Comparison of ENCODE assay signal across 8 mouse cellular contexts in the genomic region with DNA sequence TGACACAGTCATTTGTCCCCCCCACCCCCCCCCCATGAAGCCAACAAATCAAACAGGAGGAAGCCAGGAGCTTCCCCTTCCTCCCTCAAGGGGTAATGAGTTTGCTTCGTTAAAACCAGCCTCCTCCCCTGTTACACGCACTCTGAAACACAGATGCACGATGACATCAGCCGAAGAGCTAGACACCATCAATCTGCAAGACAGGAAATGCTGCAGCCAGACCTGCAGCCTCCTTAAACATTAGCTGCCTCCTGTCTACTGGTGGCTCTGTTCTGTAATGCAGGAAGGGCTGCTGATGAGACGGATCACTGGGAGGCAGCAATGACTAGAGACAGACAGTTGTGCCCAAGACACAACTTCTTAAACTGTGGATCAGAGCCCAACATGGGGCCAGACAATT.
A peak's percentile ranks its signal among the peaks of the same experiment; 100 is the strongest.
DNase-seq lines count a peak whose midpoint lies in the region; ATAC-seq lines count a peak whose summit lies in the region.

No protein-coding gene starts in this region.

- no peaks in the 10 kb centered on the region for H3K4me1 ChIP-seq in forebrain, embryonic 14.5 days (ENCODE audit: control insufficient read depth, insufficient read depth, low read length)
- no peaks in the 10 kb centered on the region for H3K4me1 ChIP-seq in forebrain, embryonic 11.5 days (replicated peaks; ENCODE audit: control insufficient read depth, insufficient read depth, low read length)
- 0 out of 2 replicates have a peak, but pooled peaks cover under 1% of the 10 kb centered on the region for H3K4me1 ChIP-seq in intestine, embryonic 15.5 days (replicated peaks)

- peak; percentile 55 for DNase-seq in forebrain, embryonic 14.5 days (ENCODE audit: low spot score)
- DNase-seq in forebrain, embryonic 11.5 days (ENCODE audit: low spot score) = no peak
- no peak for DNase-seq in urinary bladder, postnatal 36 days (ENCODE audit: low spot score in 2 of 2)
- no peak for DNase-seq in gastrocnemius, postnatal 10 days
- DNase-seq in layer of hippocampus, adult 8-10 months (ENCODE audit: low spot score in 2 of 2) = no peak

- ATAC-seq in forebrain, embryonic 14.5 days = peak; percentile 67; the same call in 1 of the 2 replicates
- ATAC-seq in forebrain, embryonic 11.5 days (replicated peaks; ENCODE audit: low FRiP score) = no peak
- peak; percentile 99 for ATAC-seq in activated CD4-positive, CD25-positive, alpha-beta regulatory T cell, adult 4 months
- ATAC-seq in intestine, embryonic 15.5 days = peak; percentile 77

- no peak overlapping the region for H3K4me3 ChIP-seq in forebrain, embryonic 14.5 days (ENCODE audit: low read depth, low read length)
- no peak overlapping the region for H3K4me3 ChIP-seq in forebrain, embryonic 11.5 days (ENCODE audit: low read depth, low read length)
- H3K4me3 ChIP-seq in intestine, embryonic 15.5 days (replicated peaks) = no peak overlapping the region
- peak overlapping the region; percentile 3; the same call in 1 of the 2 replicates for H3K4me3 ChIP-seq in macrophage (ENCODE audit: inconsistent target)

- H3K79me2 ChIP-seq in macrophage (ENCODE audit: inconsistent target) = no peaks in the 10 kb centered on the region

- no peaks in the 10 kb centered on the region for H3K27me3 ChIP-seq in forebrain, embryonic 14.5 days (replicated peaks; ENCODE audit: control insufficient read depth, insufficient read depth, low read length)
- no peaks in the 10 kb centered on the region for H3K27me3 ChIP-seq in forebrain, embryonic 11.5 days (ENCODE audit: control insufficient read depth, insufficient read depth, low read length)
- no peaks in the 10 kb centered on the region for H3K27me3 ChIP-seq in intestine, embryonic 15.5 days (replicated peaks)

- H3K4me2 ChIP-seq in forebrain, embryonic 14.5 days (ENCODE audit: low read length) = no peak overlapping the region
- no peak overlapping the region for H3K4me2 ChIP-seq in forebrain, embryonic 11.5 days (ENCODE audit: low read depth, low read length, severe bottlenecking)
- H3K4me2 ChIP-seq in intestine, embryonic 15.5 days (replicated peaks) = no peak overlapping the region

- no peaks in the 10 kb centered on the region for H3K9me3 ChIP-seq in forebrain, embryonic 14.5 days (replicated peaks; ENCODE audit: control insufficient read depth, low read length)
- no peaks in the 10 kb centered on the region for H3K9me3 ChIP-seq in forebrain, embryonic 11.5 days (ENCODE audit: control insufficient read depth, low read length)
- no peaks in the 10 kb centered on the region for H3K9me3 ChIP-seq in intestine, embryonic 15.5 days

- WGBS in forebrain, embryonic 14.5 days = 51% methylated on average over 5 of the region's 5 CpGs
- 72% methylated on average over 5 of the region's 5 CpGs for WGBS in forebrain, embryonic 11.5 days
- 32% methylated on average over 5 of the region's 5 CpGs for WGBS in intestine, embryonic 15.5 days
- WGBS in macrophage (ENCODE audit: missing documents) = 5% methylated on average over 5 of the region's 5 CpGs

- no peak overlapping the region for H3K9ac ChIP-seq in forebrain, embryonic 14.5 days (ENCODE audit: low read length)
- no peak overlapping the region for H3K9ac ChIP-seq in forebrain, embryonic 11.5 days (ENCODE audit: low read length)
- no peak overlapping the region for H3K9ac ChIP-seq in intestine, embryonic 15.5 days

- no peaks in the 10 kb centered on the region for H3K36me3 ChIP-seq in forebrain, embryonic 14.5 days (ENCODE audit: control insufficient read depth, insufficient read depth, low read length)
- no peaks in the 10 kb centered on the region for H3K36me3 ChIP-seq in forebrain, embryonic 11.5 days (ENCODE audit: control insufficient read depth, insufficient read depth, low read length)
- H3K36me3 ChIP-seq in intestine, embryonic 15.5 days = no peaks in the 10 kb centered on the region
- no peaks in the 10 kb centered on the region for H3K36me3 ChIP-seq in macrophage (ENCODE audit: inconsistent target)

- no peak overlapping the region for H3K27ac ChIP-seq in forebrain, embryonic 14.5 days (ENCODE audit: low read depth, low read length)
- no peak overlapping the region for H3K27ac ChIP-seq in forebrain, embryonic 11.5 days (ENCODE audit: low read depth, low read length)
- H3K27ac ChIP-seq in intestine, embryonic 15.5 days = 0 out of 2 replicates have a peak overlapping the region, but pooled peaks have one; percentile 27
- peak overlapping the region; percentile 52 for H3K27ac ChIP-seq in macrophage

Comparison
In these comparisons a context has a peak if more than half of its experiments do, and no peak if none do; other contexts are left out.
1. H3K27ac ChIP-seq: peak in intestine, embryonic 15.5 days (single experiment) and macrophage (single experiment); none in forebrain, embryonic 14.5 days (single experiment) and forebrain, embryonic 11.5 days (single experiment).